Mouse (Mus musculus) erythroblast, adult 5-6 weeks (primary cell): ENCODE data around the gene Ceacam1. TPM values are rescaled to one million over a fixed set of nuclear protein-coding genes. Genes with fewer than 3 reads are reported as not detected.
"Not testable (repeated sequence)": the region's sequence is repeated elsewhere in the genome, so short reads cannot be mapped to it uniquely, and the experiment has no call there.

Experiments
- ATAC-seq: replicated peaks from 2 replicates; pipeline ENCODE4 v1.8.0; 2016; ENCODE audit warnings: moderate number of reproducible peaks, mild to moderate bottlenecking, moderate TSS enrichment, inconsistent platforms; ENCODE audit not compliant: poor library complexity, low FRiP score, severe bottlenecking
- total RNA-seq, 2 experiments: library from RNA; stranded (forward) in 1 of 2; stranded (reverse) in 1 of 2; fragments of 150-400 nt in 1 of 2; fragments of 200-764, 138-1000 nt in 1 of 2; gene quantifications; 2 replicates each; pipeline versions ENCODE4 v1.2.3 to v1.2.4; 2015 to 2017; ENCODE audit warnings: low replicate concordance in 2 of 2

The Ceacam1 gene
- total RNA-seq (2015; ENCODE audit: low replicate concordance) (72.6 and 100 TPM in 2 replicates), total RNA-seq (2017; ENCODE audit: low replicate concordance) (14.9 and 27.1 TPM in 2 replicates)

- not testable (repeated sequence) for ATAC-seq
Measured at GRCm38 (mm10) chr7:25477091-25477751, at the start of gene Ceacam1. Gene Ceacam1, minus strand, starts transcription at chr7:25477603.

GRCm38 (mm10) chr7:25516070-25516777 lies 38.8 kb upstream of the Ceacam1 start:
- not testable (repeated sequence) for ATAC-seq

GRCm38 (mm10) chr7:25515667-25516066 lies 38.3 kb upstream of the Ceacam1 start:
- ATAC-seq, result not testable (repeated sequence)

GRCm38 (mm10) chr7:25509925-25510324 lies 32.5 kb upstream of the Ceacam1 start:
- no peak for ATAC-seq

GRCm38 (mm10) chr7:25494649-25495048 lies 17.2 kb upstream of the Ceacam1 start:
- ATAC-seq, result no peak

GRCm38 (mm10) chr7:25490698-25491097 lies 13.3 kb upstream of the Ceacam1 start:
- not testable (repeated sequence) for ATAC-seq

GRCm38 (mm10) chr7:25489382-25489781 lies 12.0 kb upstream of the Ceacam1 start:
- ATAC-seq, result not testable (repeated sequence)

- no peak for ATAC-seq
Measured at GRCm38 (mm10) chr7:25486186-25486585, 8.8 kb upstream of the Ceacam1 start.

GRCm38 (mm10) chr7:25485061-25485460 lies 7.7 kb upstream of the Ceacam1 start:
- no peak for ATAC-seq

- no peak for ATAC-seq
Measured at GRCm38 (mm10) chr7:25483133-25483735, 5.8 kb upstream of the Ceacam1 start.

GRCm38 (mm10) chr7:25480791-25481190 lies 3.4 kb upstream of the Ceacam1 start:
- not testable (repeated sequence) for ATAC-seq

- peak; percentile 76 for ATAC-seq
Measured at GRCm38 (mm10) chr7:25479440-25479839, 2.0 kb upstream of the Ceacam1 start.

- not testable (repeated sequence) for ATAC-seq
Measured at GRCm38 (mm10) chr7:25477752-25478093, 320 bp upstream of the Ceacam1 start.

- not testable (repeated sequence) for ATAC-seq
Measured at GRCm38 (mm10) chr7:25471821-25472220, 5.6 kb downstream of the Ceacam1 start.

- ATAC-seq, result not testable (repeated sequence)
Measured at GRCm38 (mm10) chr7:25465586-25465985, 11.8 kb downstream of the Ceacam1 start.

- no peak for ATAC-seq
Measured at GRCm38 (mm10) chr7:25465010-25465409, 12.4 kb downstream of the Ceacam1 start.

- ATAC-seq, result not testable (repeated sequence)
Measured at GRCm38 (mm10) chr7:25462033-25462337, 15.4 kb downstream of the Ceacam1 start.

- not testable (repeated sequence) for ATAC-seq
Measured at GRCm38 (mm10) chr7:25461336-25462032, 15.9 kb downstream of the Ceacam1 start.

- no peak for ATAC-seq
Measured at GRCm38 (mm10) chr7:25452103-25452502, 25.3 kb downstream of the Ceacam1 start.
